Mouse (Mus musculus): ENCODE data around the gene Tescl. TPM values are rescaled to one million over a fixed set of nuclear protein-coding genes. Genes with fewer than 3 reads are reported as not detected.

Gene Tescl
- polyA plus RNA-seq (2015; fragmentation: Nextera tagmentation; extraction: Ambion mirVana): 0.31 TPM in 1 of 2 replicates, not detected in the other

GRCm38 (mm10) chr7:24333304-24333986, at the start of gene Tescl:
Tescl (minus strand) TSS chr7:24333936.

GRCm38 (mm10) chr7:24369731-24370541, 36.2 kb upstream of the Tescl start, which contains the start of gene Kcnn4:
Kcnn4 (plus strand) TSS chr7:24370263.

GRCm38 (mm10) chr7:24348896-24349295, 15.2 kb upstream of the Tescl start, which contains the start of gene Lypd5:
Lypd5 (plus strand) TSS chr7:24349196.

GRCm38 (mm10) chr7:24316567-24317092, 17.1 kb downstream of the Tescl start, which contains the start of gene Zfp94:
Zfp94 (minus strand) TSS chr7:24316666.

GRCm38 (mm10) chr7:24300771-24301282, 32.9 kb downstream of the Tescl start, which contains the start of gene Zfp61:
Zfp61 (minus strand) TSS chr7:24301232.

Small RNA genes lying within 50 kb of the gene (microRNA-seq; reads per million reads assigned to microRNA genes)
- not detected for gene Gm27592

Other genes starting within 250 kb of the Tescl start
- 2.5 and 3.2 TPM in 2 replicates for gene Zfp112, start 221.6 kb downstream of the Tescl start, polyA plus RNA-seq (2015; fragmentation: Nextera tagmentation; extraction: Ambion mirVana)
- gene Zfp235, start 199.8 kb downstream of the Tescl start, polyA plus RNA-seq (2015; fragmentation: Nextera tagmentation; extraction: Ambion mirVana): 6.7 TPM in 2 replicates
- 1.3 TPM in 2 replicates for gene Zfp114, start 158.9 kb downstream of the Tescl start, polyA plus RNA-seq (2015; fragmentation: Nextera tagmentation; extraction: Ambion mirVana)
- 3.4 and 5.8 TPM in 2 replicates for gene Zfp111, start 122.5 kb downstream of the Tescl start, polyA plus RNA-seq (2015; fragmentation: Nextera tagmentation; extraction: Ambion mirVana)
- 1.4 and 1.6 TPM in 2 replicates for gene Zfp109, start 96.4 kb downstream of the Tescl start, polyA plus RNA-seq (2015; fragmentation: Nextera tagmentation; extraction: Ambion mirVana)
- gene Zfp108, start 79.1 kb downstream of the Tescl start, polyA plus RNA-seq (2015; fragmentation: Nextera tagmentation; extraction: Ambion mirVana): 1.3 and 1.9 TPM in 2 replicates
- 4.3 and 4.6 TPM in 2 replicates for gene Zfp93, start 63.5 kb downstream of the Tescl start, polyA plus RNA-seq (2015; fragmentation: Nextera tagmentation; extraction: Ambion mirVana)
- 9.9 and 10.5 TPM in 2 replicates for gene Zfp61, start 32.7 kb downstream of the Tescl start, polyA plus RNA-seq (2015; fragmentation: Nextera tagmentation; extraction: Ambion mirVana)
- gene Zfp94, start 17.3 kb downstream of the Tescl start, polyA plus RNA-seq (2015; fragmentation: Nextera tagmentation; extraction: Ambion mirVana): 4.0 and 4.7 TPM in 2 replicates
- 0.54 and 0.85 TPM in 2 replicates for gene Lypd5, start 15.3 kb upstream of the Tescl start, polyA plus RNA-seq (2015; fragmentation: Nextera tagmentation; extraction: Ambion mirVana)
- 6.5 and 10.8 TPM in 2 replicates for gene Kcnn4, start 36.3 kb upstream of the Tescl start, polyA plus RNA-seq (2015; fragmentation: Nextera tagmentation; extraction: Ambion mirVana)
- 16.0 and 19.1 TPM in 2 replicates for gene Smg9, start 65.7 kb upstream of the Tescl start, polyA plus RNA-seq (2015; fragmentation: Nextera tagmentation; extraction: Ambion mirVana)
- 0.08 TPM in 1 of 2 replicates, not detected in the other for gene Irgc1, start 118.4 kb upstream of the Tescl start, polyA plus RNA-seq (2015; fragmentation: Nextera tagmentation; extraction: Ambion mirVana)
- 34.6 and 58.9 TPM in 2 replicates for gene Plaur, start 128.5 kb upstream of the Tescl start, polyA plus RNA-seq (2015; fragmentation: Nextera tagmentation; extraction: Ambion mirVana)
- 1.9 and 2.9 TPM in 2 replicates for gene Cadm4, start 148.1 kb upstream of the Tescl start, polyA plus RNA-seq (2015; fragmentation: Nextera tagmentation; extraction: Ambion mirVana)
- 15.6 and 20.1 TPM in 2 replicates for gene Zfp428, start 173.1 kb upstream of the Tescl start, polyA plus RNA-seq (2015; fragmentation: Nextera tagmentation; extraction: Ambion mirVana)
- 0.11 TPM in 1 of 2 replicates, not detected in the other for gene AC161166.1, start 178.5 kb upstream of the Tescl start, polyA plus RNA-seq (2015; fragmentation: Nextera tagmentation; extraction: Ambion mirVana)
- 3.1 and 3.2 TPM in 2 replicates for gene Irgq, start 196.8 kb upstream of the Tescl start, polyA plus RNA-seq (2015; fragmentation: Nextera tagmentation; extraction: Ambion mirVana)
- gene Pinlyp, start 212.2 kb upstream of the Tescl start, polyA plus RNA-seq (2015; fragmentation: Nextera tagmentation; extraction: Ambion mirVana): 0.19 TPM in 1 of 2 replicates, not detected in the other
- 33.5 and 36.6 TPM in 2 replicates for gene Xrcc1, start 212.4 kb upstream of the Tescl start, polyA plus RNA-seq (2015; fragmentation: Nextera tagmentation; extraction: Ambion mirVana)

All from urinary bladder, postnatal 0 days (tissue).